Mouse (Mus musculus) hematopoietic stem cell, adult 5-6 weeks (primary cell): ENCODE results near the gene Tmed8. TPM values are rescaled to one million over a fixed set of nuclear protein-coding genes. Genes with fewer than 3 reads are reported as not detected.
A peak's percentile ranks its signal among the peaks of the same experiment; 100 is the strongest.
"Not testable (repeated sequence)": the region's sequence is repeated elsewhere in the genome, so short reads cannot be mapped to it uniquely, and the experiment has no call there.

Source experiments
- ATAC-seq, 2 experiments: fragments of 125-278 bp in 1 of 2; replicated peaks in 1 of 2; 2 replicates each; pipeline ENCODE4 v1.8.0; 2016 to 2017; ENCODE audit warnings: inconsistent platforms in 2 of 2, mild to moderate bottlenecking in 2 of 2, moderate number of reproducible peaks in 2 of 2, low read depth in 1 of 2, moderate TSS enrichment in 1 of 2; ENCODE audit not compliant: low FRiP score in 2 of 2, poor library complexity in 2 of 2, severe bottlenecking in 2 of 2, insufficient read depth in 1 of 2, low TSS enrichment in 1 of 2
- total RNA-seq: library from RNA; stranded (forward); fragments of 172-1452, 232-1000 nt; gene quantifications from 2 replicates; pipeline ENCODE4 v1.2.3, GENCODE M21; 2017

Gene Tmed8
- total RNA-seq, 1 experiment from 2014 or later = 12.4 TPM

DNA sequence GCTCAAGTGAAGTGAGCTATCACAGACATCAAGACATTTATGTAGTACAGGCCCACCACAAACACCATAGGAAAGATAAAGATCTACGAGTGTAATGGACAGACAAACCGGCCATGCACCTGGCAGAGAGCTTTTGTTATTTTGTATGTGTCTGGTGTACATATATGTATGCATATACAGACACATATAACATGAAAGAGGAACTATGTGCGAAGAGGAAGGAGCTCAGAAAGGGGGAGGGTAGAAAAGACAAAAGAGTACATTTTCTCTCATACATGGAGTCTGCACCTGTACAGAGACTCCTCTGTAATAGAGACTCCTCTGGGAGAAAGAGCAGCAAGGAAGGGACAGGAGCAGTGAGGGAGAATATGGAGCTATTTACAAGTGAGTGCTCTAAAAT is 7.2 kb downstream of the Tmed8 start:
- ATAC-seq = peak; percentile 53 to 59; a peak in 3 of 4 replicates

DNA sequence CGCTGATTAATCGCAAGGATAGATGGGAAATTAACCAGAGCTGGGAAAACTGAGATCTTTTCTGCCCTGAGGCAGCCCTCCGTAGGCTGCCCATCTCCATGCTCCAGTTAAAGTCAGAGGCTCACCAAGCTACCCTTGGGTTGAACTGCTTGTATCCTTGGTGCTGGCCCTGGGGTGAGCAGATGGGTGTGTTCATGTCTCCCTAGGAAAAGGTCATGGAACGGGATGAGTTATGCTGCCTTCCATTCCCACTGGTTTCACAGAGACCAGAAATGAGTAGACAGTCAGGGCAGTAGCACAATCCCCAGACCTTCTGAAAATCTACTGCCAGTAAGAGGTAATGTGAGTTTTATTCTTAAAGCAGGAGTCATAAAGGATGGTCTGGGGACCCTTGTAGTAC is 22.6 kb downstream of the Tmed8 start:
- no peak for ATAC-seq

DNA sequence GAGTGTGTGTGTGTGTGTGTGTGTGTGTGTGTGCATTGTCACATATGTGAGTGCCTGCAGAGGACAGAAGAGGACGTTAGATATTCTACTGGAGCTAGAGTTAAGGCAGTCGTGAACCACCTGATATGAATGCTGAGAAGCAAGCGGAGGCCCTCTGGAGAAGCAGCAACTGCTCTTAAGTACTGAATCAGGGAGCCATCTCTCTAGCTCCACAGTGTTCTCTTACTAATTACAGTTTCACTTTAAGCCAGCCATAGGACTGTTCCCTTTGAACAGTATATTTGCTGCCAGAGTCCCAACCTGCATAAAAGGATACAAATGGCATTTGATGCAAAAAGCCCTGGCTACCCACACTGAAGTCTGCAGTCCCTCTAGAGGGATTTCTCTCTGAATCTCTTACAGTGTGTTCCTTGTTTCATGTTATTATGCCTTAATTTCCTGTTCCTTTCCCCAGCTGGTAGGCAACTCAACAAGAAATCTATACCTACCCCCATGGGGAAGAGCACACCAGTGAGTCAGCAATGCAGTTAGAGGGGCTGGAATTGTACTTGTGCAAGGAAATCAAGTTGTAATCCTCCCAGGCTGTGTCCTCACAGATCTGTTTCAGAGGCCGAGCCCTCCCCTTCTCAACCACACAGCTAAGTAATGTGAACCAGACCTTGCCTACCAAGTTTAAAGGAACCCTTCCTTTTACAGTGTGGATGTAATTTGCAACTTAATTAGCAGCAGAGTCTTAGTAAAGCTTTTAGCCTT is 24.9 kb downstream of the Tmed8 start:
- ATAC-seq = peak in 1 of 2 experiments; percentile 34; a peak in 1 of 4 replicates

DNA sequence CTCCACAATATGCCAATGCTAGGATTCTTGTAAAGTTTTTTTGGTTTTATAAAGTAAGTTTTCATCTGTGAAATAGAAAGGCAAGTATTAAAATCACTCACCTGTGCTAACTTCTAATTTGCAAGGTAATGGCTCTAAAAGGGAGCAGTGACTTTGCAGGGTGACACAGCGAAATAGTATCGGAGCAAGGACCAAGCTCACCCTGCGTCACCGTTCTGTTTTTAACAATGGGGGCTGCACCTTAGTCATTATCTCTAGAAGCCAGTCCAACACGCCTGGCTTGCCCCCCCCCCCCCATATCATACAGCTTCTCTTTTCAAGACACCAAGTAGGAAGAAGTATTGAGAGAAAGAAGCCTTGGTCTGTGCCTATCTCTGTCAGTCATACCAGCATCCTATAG is 39.4 kb downstream of the Tmed8 start:
- ATAC-seq = no peak

DNA sequence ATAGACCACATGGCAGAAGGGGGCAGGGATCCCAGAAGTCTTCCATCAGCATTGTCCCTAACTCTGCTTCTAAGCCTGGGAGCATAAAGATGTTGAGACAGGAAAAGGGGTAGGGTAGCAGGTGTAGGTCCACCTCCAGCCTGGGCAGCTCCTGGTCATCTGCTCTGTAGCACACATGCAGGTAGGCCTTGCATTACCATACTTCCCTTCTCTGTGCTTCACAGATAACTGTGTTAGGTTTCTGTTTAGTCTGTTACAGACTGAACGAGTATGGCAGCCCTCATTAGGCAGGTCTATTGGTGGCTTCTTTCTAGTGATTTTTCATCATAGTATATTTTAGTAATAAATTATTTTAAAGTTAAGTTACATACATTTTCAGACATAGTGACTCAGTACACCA is 39.9 kb downstream of the Tmed8 start:
- no peak for ATAC-seq

DNA sequence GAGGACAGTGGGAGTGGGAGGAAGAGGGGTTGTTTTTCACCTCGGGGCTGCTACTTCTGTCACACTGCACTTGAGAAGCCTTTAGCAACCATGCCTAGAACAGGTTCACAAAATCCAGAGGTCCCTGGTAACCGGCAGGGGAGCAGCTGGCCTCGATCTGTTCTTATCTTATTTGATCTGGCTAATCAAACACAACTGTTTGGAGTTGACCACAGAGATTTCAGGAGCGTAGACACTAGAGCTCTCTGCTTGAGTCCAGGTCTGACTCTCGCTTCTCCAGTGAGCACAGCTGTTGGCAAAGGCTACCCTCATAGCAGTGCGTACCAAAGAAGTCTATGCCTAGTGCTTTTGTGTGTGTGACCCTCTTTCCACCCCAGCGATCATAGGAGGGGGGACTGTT is 42.2 kb downstream of the Tmed8 start:
- no peak for ATAC-seq

DNA sequence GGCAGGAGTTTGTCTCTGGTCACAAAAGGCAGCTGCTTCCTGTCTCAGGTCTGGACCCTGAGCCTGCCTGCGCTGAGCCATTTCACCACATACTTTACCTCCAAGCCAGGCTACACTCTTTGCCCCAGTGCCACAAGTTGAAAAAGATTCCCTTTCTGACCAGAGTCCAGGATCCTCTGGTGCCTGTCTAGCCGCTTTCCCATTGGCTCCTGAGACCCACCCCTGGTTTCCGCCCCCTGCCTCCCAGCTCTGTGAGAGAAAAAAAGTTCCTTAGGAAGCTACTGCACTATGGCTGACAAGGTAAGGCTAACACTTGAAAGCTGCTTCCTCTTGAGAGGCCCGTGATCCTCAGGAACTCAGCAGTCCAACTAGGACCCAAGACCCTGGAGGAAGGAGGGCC is 42.9 kb downstream of the Tmed8 start:
- ATAC-seq = no peak

DNA sequence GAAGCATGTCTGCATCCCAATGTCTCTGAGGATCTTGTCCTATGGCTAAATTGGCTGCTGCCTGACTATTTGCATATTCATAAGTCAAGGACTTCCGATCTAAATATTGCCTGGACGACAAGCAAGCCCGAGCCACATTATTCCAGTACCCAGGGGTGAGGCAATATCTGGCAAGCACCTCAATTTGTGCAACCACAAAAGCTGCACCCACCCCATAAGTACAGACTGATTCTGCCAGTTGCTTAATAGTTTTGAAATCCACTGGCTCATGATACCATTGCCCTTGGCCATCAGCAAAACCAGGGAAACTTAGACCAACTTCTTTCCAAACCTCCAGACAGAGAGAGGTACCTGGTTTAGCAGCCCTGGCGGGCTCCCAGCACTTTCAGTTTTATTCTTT is 45.8 kb downstream of the Tmed8 start:
- ATAC-seq = not testable (repeated sequence)

DNA sequence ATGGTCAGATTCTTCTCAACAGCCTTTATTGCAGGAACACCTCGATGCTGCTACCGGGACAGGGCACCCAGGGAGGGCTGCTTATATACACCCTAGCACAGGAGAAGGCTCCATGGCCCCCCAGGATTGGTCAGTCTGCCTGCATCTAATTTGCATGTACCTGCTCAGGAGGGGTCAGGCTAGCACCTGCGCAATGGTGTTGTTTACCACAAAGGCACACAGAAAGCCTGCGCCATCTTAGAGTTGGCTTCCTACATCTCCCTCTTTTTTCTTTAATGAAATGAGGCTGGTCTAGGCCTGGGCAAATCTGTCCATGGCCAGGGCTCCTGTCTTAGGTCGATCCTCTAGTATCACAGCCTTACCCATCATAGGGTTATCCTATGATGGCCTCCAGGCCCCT is 50.8 kb downstream of the Tmed8 start:
- no peak for ATAC-seq

DNA sequence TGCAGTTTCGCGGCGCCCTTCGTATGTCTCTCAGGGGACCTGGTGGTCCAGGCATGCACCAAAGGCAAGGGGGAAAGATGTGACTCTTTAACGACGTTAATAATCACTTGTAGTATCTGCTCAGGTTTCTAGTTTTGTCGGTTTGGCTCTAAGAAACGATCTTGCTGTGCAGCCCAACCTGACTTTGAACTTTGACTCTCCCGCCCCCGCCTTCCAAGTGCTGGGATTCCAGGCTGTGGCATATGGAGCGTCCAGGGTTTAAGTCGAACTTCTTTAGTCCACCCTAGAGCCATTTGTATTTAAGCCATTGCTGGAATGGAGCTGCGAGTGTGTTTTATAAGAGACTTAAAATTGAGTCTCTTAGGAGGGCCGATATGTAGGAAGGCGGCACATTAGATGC is 52.1 kb downstream of the Tmed8 start:
- ATAC-seq = no peak

DNA sequence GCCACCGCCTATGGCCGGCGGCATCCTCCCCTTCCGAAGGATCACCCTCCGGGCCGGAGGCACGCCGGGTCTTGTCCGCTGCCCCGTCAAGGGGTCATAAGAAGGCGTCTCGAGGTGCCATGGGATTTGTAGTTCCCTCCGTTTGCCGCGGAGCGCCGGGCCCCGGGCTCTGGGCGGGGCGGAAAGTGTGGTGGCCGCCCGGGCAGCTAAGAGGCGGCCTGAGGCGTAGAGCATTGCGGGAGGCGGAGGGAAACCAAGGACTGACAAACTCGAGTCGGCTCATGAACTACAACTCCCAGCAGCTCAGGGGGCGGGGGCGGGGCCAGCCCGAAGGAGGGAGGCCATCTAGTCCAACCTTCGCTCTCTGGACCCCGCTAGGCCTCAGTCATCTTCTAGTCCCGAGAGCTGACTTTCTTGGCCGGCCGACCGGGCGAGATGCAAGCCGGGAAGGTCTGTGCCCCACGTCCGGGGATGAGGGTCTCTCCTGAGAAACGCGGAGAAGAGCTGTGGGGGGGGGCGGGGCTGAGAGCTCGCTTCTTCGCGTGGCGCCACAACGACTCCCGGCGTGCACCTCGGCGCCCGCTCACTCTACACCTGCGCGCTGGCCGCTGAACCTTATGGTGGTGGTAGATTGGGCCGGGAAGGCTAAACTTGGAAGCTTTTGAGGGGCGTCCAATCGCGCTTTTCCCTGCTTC is 52.7 kb downstream of the Tmed8 start, which contains the start of gene Pomt2:
TSS of gene Pomt2 (minus strand) at position 574 of the 695 bp plus-strand sequence.
- peak; percentile 95 to 96 for ATAC-seq

DNA sequence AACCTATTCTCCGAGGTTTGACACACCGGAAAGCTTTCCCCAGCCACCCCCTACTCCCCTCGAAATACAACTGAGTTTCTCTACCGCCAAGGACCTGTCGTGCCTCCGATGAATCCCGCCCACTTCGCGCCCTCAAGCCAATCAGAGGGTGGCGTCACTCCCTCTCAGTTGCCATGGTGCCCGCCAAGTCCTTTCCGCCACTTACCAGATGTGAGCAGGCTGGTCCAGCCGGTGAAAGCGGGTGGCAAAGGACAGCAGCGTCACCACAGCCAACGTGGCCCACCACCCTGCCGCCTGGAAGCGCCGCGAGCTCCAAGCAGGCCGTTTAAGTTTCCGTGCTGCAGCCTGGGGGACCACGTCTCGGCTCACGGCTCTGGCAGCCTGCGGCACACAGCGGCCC is 53.3 kb downstream of the Tmed8 start, which contains the start of gene Gstz1:
TSS of gene Gstz1 (plus strand) at position 200 of the 400 bp plus-strand sequence.
- peak; percentile 86 to 89 for ATAC-seq

DNA sequence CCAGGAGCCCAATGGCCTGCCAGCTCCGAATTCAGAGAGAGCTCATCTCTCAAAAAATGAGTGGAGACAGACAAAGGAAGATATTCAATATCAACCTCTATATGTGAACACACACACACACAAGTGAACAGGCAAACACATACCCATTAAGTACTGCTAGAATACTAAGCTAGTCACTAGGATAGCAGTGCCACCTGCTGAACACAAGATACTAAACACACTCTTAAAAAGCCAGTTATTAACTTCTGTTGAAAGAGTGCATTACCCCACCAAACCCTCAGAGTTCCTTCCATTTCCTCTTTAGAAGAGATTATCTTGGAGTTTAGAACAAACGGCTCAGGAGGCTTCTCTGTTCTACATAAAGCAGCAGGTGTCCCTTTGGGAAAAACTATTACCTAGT is 58.1 kb downstream of the Tmed8 start:
- ATAC-seq = no peak

DNA sequence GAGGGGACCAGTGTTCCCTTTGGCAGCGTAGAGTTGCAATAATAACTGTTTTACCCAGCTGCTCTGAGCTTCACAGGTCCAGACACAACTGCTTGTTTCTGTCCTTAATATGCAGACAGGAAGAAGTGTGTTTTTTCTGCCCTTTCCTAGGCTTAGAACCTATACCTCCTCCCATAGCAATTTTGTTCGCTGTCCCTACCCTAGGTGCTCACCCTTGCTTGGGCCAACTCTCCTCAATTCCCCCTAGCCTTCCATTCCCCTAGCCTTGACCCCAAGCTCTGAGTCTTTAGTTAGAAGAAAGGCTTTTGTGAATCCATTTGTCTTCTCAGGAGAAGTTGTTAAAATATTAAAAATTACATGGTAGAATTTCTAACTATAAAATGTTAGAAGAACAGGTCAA is 61.5 kb downstream of the Tmed8 start:
- ATAC-seq = no peak

DNA sequence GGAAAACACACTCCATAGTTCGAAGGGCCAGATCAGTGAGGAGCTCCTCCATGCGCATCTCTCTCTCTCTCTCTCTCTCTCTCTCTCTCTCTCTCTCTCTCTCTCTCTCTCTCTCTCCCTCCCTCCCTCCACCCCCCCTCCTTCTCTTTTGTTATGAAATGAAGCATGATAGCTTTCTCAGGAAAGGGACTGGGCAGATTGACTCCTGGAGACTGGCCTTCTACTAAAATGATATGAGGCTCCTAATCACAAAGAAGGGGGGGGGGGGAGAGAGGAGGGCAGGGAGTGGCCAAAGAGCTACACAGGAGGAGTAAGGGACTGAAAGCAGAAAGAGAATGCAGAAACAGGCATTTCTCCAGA is 61.9 kb downstream of the Tmed8 start:
- ATAC-seq = no peak

DNA sequence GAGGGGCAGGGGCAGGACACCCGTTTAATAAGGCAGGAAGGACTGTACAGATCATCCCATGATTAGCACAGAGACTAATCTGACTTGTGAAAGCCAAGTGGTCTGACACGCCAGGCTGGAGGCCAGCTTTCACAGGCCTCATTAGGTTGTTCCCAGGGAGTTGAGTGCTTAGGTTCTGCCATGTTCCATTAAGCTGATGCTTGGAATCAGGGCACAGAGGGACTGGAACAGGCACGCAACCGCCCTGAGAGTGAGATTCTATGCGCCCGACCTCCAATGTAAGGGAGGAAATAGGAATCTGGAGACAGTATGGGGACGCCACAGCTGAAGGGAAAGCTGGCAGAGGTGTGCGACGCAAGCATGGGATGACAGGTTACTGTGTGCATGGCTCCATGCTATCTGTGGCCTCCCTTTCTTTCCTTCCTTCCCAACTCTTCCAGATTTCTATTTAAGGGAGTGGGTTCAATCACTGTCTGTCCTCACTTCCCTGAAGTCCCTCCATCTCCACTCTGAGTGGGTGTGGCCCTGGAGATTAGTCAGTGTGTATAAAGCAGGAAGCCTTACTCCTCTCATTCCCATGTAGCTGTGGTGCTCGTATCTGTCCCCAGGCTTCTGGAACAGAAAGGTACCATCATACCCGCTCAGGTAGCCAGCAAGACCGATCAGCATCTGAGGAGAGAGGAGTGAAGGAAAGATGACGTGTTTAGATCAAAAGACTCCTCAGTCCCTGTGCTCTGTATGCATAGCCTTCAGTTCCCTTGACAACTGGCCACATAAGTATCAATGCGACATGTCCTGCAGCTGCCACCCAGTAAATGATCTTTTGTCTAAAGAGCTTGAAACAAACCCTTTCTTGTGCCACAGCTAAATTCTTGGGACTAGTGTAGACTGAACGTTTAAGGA is 62.6 kb downstream of the Tmed8 start:
- ATAC-seq = no peak

DNA sequence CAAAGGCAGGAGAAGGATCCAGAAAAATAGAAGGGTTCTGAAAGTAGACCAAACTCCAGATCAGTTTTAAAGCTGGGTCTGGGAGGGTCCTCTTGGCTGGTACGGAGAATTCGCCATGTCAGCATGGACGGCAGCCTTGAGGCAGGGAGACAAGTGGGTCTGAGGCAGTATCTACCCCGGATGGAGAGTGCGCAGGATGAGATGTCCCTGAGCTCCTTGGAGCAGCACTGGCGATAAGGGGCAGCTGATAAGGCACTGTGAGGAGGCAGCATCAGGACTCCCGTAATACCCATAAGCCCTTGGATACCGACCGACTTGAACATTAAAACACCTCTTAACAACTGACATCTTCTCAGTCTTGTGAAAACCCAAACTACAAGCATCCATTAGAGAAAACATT is 67.5 kb downstream of the Tmed8 start:
- ATAC-seq = no peak

DNA sequence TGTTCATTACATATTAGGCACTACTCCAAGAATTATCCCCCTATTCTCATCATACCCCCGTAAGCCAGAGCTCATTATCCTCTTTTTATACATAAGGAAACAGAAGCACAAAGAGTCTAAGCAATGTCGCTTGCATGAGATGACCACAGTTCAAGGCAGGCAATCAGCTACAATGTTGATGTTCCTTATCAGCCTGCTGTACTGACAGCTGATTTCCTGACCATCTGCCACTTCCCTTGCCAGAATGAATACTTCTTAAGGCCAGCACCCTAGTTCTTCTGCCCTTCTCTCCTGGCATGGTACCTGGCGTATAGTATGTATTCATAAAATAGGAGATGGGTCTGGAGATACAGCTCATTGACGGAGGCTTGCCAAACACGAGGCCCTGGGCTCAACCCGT is 68.0 kb downstream of the Tmed8 start:
- no peak for ATAC-seq
